Mouse (Mus musculus) adrenal gland, adult 2 months (tissue): ENCODE results near the gene Pmepa1. TPM values are rescaled to one million over a fixed set of nuclear protein-coding genes. Genes with fewer than 3 reads are reported as not detected.
A peak's percentile ranks its signal among the peaks of the same experiment; 100 is the strongest.

Source experiments
- DNase-seq: peaks from one replicate; pipeline ENCODE4 v3.0.0; 2021
- polyA plus RNA-seq: library from polyadenylated mRNA; depleted of rRNA; stranded (reverse); fragments of >200 nt; gene quantifications from 2 replicates; pipeline ENCODE4 v1.2.3, GENCODE M21; 2012
- total RNA-seq, 2 experiments: library from RNA; stranded (reverse); gene quantifications; 2 replicates each; pipeline ENCODE4 v1.2.3; 2021

Pmepa1 gene
- total and polyA plus RNA-seq, 3 experiments, result 67.5 to 91.4 (median 90.3) TPM

DNA sequence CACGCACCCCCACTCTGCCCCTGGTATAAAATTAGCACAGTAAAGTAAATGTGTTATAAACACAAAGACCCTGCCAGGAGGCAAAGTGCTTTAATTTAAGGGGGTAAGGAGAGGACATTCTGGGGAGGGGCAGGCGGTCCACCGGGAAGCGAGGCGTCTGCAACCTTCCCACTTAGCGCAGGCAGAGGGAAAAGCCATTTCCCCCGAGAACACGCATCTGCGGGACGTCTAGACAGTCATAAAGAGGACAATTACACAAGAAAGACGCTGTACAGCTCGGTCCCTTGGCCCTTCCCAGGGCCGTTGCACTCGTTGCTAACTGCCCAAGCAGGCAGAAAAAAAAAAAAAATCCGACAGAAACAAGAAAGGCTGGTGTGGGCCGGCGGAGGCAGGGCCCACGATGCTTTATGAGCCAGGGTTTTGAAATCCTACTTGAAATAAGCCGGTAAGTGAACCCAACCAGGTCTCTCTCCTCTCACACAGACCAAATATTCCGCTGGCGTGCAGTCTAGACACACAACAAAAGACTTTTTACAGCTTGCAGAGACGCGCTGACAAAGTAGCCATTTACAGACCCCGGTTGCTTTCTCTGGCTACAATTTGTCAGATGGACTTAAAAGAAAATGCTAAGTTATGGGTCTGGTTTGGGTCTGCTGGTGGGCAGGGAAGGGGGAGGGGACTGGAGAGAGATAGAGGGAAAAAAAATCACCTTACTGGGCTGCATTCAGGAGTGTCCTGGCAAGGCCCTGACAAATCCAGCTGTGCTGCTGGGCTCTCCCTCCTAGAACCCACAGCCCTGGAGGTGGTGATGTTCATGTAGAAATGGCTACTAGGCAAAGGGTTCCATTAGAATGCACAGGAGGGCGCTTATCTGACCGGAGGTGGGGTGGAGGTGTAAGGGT, 22.3 kb downstream of the Pmepa1 start:
- DNase-seq, result no peak

GRCm38 (mm10) chr2:173251675-173252074, 24.7 kb downstream of the Pmepa1 start:
- DNase-seq, result no peak

GRCm38 (mm10) chr2:173251133-173251532, 25.2 kb downstream of the Pmepa1 start:
- DNase-seq, result no peak

DNA sequence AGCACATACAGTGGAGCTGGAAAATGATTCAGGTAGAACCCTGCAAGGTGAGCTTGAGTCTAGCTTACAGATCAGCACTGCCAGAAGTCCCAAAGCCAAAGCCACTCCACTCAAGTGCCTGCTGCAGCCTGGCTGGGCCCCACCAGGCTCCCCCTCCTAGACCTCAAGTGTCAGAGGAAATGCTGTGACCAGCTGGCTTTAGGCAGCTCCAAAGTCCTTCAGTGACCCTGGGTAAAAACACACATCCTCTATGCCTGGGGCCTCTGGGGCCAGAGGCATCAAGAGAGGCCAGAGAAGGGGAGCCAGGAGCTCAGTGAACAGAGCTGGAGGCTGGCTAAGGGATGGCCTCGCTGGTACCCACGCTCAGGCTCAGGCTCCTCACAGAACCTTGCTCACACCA, 25.9 kb downstream of the Pmepa1 start:
- no peak for DNase-seq

DNA sequence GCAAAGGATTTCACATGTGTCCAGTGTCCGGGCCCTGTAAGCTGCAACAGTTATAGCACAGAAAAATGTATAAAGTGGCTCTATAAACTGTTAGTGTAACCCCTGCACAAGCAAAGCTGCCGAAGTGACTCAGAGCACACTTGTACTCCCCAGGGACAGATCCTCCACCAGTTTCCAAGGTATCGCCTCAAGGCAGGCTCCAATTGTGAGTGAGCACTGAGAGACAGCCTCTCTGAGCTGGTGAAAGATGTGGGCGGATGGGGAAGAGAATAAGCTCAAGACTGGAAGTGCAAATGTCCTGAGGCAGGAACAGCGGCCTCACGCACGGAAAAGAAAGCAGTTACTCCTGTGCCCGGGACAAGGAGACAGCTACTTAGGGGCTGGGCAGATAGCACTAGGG, 26.4 kb downstream of the Pmepa1 start:
- DNase-seq, result no peak

GRCm38 (mm10) chr2:173249386-173249785, 26.9 kb downstream of the Pmepa1 start:
- no peak for DNase-seq

GRCm38 (mm10) chr2:173248822-173249221, 27.5 kb downstream of the Pmepa1 start:
- no peak for DNase-seq

GRCm38 (mm10) chr2:173247911-173248310, 28.4 kb downstream of the Pmepa1 start:
- no peak for DNase-seq

DNA sequence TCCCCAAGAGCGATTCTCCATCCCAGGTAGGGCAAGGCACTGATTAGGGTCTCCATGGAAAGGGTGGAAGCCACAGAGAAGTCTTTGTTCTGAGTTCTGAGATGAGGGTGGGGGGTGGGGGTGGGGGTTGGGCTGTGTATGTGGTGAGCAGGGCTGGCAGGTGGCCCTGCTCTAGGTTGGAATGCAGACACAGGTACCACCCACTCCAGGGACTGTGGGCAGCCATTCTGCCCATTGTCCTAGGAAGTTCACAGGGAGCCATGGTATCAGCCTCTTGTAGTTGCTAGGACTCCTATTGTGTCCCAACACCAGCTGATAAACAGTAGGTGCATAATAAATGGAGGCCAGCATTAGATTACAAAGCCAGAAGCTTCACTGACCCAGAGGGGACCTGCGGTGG, 29.1 kb downstream of the Pmepa1 start:
- no peak for DNase-seq

- DNase-seq, result no peak
Measured at GRCm38 (mm10) chr2:173246688-173247087, 29.6 kb downstream of the Pmepa1 start.

- DNase-seq, result no peak
Measured at GRCm38 (mm10) chr2:173245258-173245657, 31.1 kb downstream of the Pmepa1 start.

DNA sequence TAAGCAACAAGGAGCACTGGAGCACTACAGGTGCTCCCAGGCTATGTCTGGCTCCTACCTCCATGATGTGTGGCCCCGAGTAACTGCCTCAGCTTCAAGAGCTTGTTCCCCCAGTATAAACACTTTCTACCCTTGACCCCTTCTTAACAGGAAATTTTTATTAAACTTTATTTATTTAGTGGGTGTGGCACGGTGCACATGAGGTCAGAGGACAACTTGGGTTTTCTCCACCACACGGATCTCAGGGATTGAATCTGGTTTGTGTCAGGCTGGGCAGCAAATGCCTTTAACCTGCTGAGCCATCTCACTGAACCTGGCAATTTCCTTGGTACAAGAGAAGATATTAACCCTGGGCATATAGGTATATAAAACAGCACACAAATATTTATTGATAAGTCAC, 32.2 kb downstream of the Pmepa1 start:
- no peak for DNase-seq

GRCm38 (mm10) chr2:173243616-173244015, 32.7 kb downstream of the Pmepa1 start:
- no peak for DNase-seq

DNA sequence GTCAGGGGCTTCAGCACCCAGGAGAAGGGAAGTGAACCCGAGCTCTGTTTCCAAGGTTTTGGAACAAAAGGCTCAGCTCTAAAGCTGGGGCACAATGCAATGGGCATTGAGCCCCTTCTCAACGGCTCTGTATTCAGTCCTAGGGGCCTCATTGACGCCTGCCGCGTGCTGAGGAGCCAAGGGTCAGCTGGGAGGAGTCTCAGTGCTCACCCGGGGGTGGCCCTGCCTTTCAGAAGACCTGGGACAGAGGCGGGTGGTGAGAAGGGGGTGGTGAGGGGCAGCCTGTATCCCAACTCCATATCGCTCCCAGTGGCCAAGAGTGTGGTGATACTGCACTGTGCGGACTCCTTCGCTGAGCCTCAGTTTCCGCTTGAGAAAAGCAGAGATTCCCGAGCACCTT, 33.5 kb downstream of the Pmepa1 start:
- DNase-seq, result no peak

GRCm38 (mm10) chr2:173240738-173241137, 35.6 kb downstream of the Pmepa1 start:
- DNase-seq, result no peak

- DNase-seq, result no peak
Measured at GRCm38 (mm10) chr2:173238522-173238921, 37.8 kb downstream of the Pmepa1 start.

- DNase-seq, result no peak
Measured at GRCm38 (mm10) chr2:173235435-173236332, 40.6 kb downstream of the Pmepa1 start.

DNA sequence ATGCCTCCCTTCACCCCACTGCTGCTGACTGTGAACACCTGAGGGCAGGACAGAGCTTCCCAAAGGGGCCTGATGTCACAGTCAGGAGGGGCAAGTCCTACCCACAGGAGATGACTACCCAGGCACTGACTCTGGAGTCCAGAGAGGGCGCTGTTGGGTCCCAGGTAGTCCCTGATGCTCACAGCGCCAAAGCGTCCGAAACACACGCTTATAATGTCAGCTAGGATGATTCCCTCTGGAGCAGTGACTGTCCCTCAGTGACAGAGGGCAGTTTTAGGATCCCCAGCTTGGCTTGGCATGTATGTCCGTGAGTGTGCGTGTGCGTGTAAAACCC, 43.6 kb downstream of the Pmepa1 start:
- no peak for DNase-seq

GRCm38 (mm10) chr2:173232065-173232765, 44.1 kb downstream of the Pmepa1 start:
- DNase-seq, result peak; percentile 23

DNA sequence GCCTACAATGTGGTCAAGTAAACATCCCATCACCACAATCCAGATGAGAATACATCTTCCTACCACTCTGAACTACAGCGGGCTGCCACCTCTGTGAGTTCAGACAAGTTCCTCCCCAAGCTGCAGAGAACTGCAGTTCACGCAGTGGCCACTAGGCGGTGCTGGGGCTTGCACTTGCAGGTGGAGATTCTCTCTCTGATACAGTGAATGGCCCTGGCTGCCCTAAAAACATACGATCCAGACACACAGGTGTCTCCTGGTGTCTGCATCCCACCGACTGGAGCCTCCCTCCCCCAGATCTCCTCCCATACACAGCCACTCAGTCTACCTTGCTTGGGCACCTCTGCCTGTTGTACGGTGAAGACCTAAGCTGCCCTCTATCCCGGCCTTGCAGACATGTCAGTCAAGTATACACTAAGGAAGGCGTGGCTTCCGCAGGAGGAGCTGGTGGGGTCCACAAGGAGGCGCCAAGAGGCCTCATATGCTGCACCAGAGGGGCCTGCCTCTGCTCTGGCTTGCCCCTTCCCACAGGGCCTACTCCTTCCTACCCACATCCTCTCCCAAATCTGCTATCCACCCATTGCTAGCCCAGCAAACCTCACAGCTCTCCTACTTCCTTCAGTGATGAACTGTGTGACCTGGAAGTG, 46.6 kb downstream of the Pmepa1 start:
- peak; percentile 89 for DNase-seq

DNA sequence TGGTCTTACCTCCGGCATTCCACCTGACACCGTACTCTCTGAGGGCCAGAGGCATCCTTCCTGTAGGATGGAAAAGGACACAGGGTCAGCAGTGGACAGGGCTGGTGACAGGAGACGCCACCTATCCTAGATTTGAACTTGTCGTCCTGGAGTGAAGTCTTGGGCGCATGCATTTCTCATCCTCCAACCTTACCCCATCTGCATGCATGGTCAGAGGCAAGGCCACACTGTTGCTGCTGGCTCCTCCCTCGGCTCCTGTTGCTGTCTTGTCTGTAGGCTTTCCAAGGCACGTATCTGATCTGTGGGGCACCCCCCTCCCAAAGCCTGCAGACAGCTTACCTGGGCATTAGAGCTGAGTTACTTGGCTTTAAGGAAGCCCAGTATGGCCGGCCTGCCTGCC, 47.8 kb downstream of the Pmepa1 start:
- DNase-seq, result no peak

DNA sequence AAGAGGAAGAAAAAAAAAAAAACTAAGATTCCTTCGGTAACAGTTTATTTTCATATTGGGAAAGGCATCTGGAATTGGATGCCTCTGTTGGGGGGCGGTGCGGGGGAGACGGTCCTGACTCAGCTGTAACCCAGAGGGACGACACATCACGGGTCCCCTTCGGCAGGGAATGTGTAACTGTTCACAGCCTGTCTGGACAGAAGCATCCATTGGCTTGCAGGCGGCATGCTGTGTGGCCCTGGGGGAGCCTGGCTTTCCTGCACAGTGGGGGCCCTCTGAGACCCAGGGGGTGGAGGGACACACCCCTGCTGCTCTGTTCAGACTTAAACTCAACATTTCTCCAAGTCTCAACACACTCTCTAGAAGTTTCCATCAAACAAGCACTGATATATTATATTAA, 49.5 kb downstream of the Pmepa1 start:
- DNase-seq, result no peak
